Mouse (Mus musculus): ENCODE data around the gene Csrp2. TPM values are rescaled to one million over a fixed set of nuclear protein-coding genes. Genes with fewer than 3 reads are reported as not detected.

Gene Csrp2
- total and polyA plus RNA-seq, 2 experiments from 2014 or later = 193 to 375 TPM

DNA sequence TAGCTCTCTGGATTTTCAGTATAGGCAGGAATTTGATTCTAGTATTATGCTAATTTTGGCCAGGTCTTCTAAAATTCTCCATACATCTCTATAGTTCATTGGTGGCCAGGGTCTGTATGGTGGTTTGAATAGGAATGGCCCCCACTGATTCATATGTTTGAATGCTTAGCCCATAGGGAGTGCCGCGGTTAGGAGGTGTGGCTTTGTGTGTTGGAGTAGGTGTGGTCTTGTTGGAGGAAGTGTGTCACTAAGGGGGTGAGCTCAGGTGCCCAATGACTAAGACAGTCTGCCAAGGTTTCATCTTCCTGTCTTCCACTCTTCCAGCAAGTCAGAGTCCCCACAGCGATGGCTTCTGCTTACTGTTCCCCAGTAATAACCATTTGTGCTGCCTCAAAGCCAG lies 15.7 kb upstream of the Csrp2 start:
- H3K9ac ChIP-seq (replicated peaks; ENCODE audit: low read depth, low read length) = no peak overlapping the region
- ATAC-seq (ENCODE audit: insufficient read depth, low read depth) (no peak), DNase-seq (ENCODE audit: low spot score) (no peak)
- H3K4me3 ChIP-seq (ENCODE audit: low read depth, low read length) = no peak overlapping the region
- no peaks in the 10 kb centered on the region for H3K27me3 ChIP-seq (ENCODE audit: control insufficient read depth, insufficient read depth, low read length)
- no peak overlapping the region for H3K27ac ChIP-seq (ENCODE audit: low read depth)
- TF ChIP-seq CTCF (IDR thresholded peaks at IDR 0.05; ENCODE audit: low read depth) = no peak
- TF ChIP-seq EP300 (IDR thresholded peaks at IDR 0.05; ENCODE audit: low read depth) = no peak
- no peaks in the 10 kb centered on the region for H3K9me3 ChIP-seq (replicated peaks; ENCODE audit: control insufficient read depth, low read length)
- H3K4me1 ChIP-seq (ENCODE audit: control insufficient read depth, insufficient read depth) = no peaks in the 10 kb centered on the region
- WGBS = 87% methylated on average over 3 of the region's 3 CpGs
- no peaks in the 10 kb centered on the region for H3K36me3 ChIP-seq (replicated peaks; ENCODE audit: control insufficient read depth, insufficient read depth, low read length)
- no peak overlapping the region for H3K4me2 ChIP-seq (ENCODE audit: low read depth, low read length)

DNA sequence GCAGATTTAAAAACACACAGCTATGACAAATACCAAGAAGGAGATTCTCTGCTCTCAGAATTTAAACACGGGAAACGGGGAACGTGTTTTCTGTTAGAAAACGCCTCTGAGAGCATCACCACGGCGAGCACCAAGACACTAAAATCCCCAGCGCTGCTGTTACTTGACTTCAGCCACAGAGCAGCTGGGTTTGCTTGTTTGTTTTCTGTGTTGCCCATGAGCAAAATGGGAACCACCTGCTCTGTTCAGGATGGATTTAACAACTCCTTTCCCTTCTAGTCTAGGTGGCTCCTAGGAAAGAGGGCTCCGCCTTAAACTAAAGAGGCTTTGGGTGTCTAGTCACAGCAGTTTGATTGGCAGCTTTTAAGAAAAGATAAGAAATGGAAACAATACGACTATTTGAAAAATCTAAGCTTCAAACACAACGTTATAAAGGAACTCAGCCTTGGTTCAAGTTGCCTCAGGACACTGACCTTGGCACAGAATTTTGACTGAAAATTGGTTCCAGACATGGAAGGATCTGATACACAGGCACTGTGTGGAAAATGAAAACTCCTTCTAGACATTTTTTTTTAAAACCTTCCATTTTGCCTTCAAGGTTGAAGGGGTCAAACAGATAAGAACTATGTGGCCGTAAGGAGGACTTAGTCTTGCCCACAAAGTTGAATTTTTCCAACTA lies 2.8 kb upstream of the Csrp2 start:
- no peak for TF ChIP-seq CTCF (IDR thresholded peaks at IDR 0.05; ENCODE audit: low read depth)
- no peak for TF ChIP-seq EP300 (IDR thresholded peaks at IDR 0.05; ENCODE audit: low read depth)
- 77% methylated on average over 11 of the region's 11 CpGs for WGBS
- no peak overlapping the region for H3K4me3 ChIP-seq (ENCODE audit: low read depth, low read length)
- H3K9ac ChIP-seq (replicated peaks; ENCODE audit: low read depth, low read length) = no peak overlapping the region
- peaks cover 14% of the 10 kb centered on the region for H3K4me1 ChIP-seq (ENCODE audit: control insufficient read depth, insufficient read depth)
- no peaks in the 10 kb centered on the region for H3K9me3 ChIP-seq (replicated peaks; ENCODE audit: control insufficient read depth, low read length)
- DNase-seq (ENCODE audit: low spot score) (no peak), ATAC-seq (ENCODE audit: insufficient read depth, low read depth) (no peak)
- H3K27ac ChIP-seq (ENCODE audit: low read depth) = no peak overlapping the region
- no peaks in the 10 kb centered on the region for H3K27me3 ChIP-seq (ENCODE audit: control insufficient read depth, insufficient read depth, low read length)
- no peaks in the 10 kb centered on the region for H3K36me3 ChIP-seq (replicated peaks; ENCODE audit: control insufficient read depth, insufficient read depth, low read length)
- no peak overlapping the region for H3K4me2 ChIP-seq (ENCODE audit: low read depth, low read length)

DNA sequence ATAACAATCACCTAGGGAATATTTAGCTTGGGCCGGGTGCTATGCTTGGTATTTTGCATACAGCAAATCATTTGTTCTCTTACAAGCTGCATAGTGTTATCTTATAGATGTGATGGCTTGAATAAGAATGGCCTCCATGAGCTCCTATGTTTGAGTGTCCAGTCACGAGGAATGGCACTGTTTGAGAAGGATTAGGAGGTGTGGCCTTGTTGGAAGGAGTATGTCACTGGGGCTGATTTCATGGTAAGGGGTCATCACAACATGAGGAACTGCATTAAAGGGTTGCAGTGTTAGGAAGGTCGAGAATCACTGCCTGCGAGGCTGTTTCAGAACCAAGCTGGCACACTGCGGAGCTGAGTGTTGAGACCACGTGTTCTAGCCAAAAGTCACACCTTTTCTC lies 2.1 kb upstream of the Csrp2 start:
- ATAC-seq (ENCODE audit: insufficient read depth, low read depth) = no peak

DNA sequence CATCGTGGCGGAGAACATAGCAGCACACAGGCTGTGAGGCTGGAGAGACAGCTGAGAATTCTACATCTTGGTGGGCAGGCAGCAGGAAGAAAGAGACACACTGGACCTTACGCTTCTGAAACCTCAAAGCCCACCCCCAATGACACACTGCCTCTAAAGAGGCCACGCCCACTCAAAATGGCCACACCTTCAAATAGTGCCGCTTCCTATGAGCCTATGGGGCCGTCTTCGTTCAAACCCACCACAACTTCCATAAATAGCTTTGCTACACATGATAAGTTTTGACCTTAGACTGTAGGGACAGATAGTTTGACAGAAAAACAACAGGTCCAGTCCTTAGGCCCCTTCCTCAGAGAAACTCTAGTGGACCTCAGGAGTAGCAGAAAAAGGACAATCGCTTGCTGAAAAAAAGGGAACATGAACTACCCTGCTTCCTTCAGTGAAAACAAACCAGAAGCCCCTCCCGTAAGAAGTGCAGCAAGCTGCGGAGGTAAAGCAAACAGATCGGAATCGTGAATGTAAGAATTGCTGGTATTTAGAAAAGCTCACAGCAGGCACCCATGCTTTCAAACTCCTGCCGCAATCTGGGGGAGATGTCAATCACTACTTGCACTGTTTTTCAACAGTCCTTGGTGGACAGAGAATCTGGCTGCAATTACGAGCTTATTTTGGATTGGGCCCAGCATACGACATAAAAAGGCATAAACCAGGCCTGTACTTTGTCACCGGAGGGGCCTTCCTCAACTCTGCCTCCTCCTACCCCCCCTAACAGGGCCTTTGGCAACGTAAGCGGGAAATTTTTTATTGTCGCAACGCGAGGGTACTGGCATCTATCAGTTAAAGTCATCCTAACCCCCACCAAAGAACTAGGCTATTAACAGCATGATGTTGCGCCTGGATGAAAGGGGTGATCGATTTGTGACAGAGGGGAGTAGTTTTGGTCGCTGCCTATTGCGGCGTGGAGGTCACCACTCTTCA lies 886 bp upstream of the Csrp2 start:
- WGBS = 16% methylated on average over 26 of the region's 26 CpGs
- ATAC-seq (ENCODE audit: insufficient read depth, low read depth) (0 out of 2 replicates have a peak, but pooled peaks have one; percentile 5), DNase-seq (ENCODE audit: low spot score) (peak; percentile 62)

More for the DNA sequence above, 2.1 kb upstream of the Csrp2 start:
- no peak for TF ChIP-seq CTCF (IDR thresholded peaks at IDR 0.05; ENCODE audit: low read depth)
- no peak for TF ChIP-seq EP300 (IDR thresholded peaks at IDR 0.05; ENCODE audit: low read depth)
- Histone ChIP-seq H3K4me3 (ENCODE audit: low read depth, low read length) (no peak overlapping the region), H3K9me3 (replicated peaks; ENCODE audit: control insufficient read depth, low read length) (no peaks in the 10 kb centered on the region), H3K27ac (ENCODE audit: low read depth) (no peak overlapping the region), H3K27me3 (ENCODE audit: control insufficient read depth, insufficient read depth, low read length) (no peaks in the 10 kb centered on the region), H3K9ac (replicated peaks; ENCODE audit: low read depth, low read length) (no peak overlapping the region), H3K36me3 (replicated peaks; ENCODE audit: control insufficient read depth, insufficient read depth, low read length) (no peaks in the 10 kb centered on the region), H3K4me1 (ENCODE audit: control insufficient read depth, insufficient read depth) (peaks cover 20% of the 10 kb centered on the region), H3K4me2 (ENCODE audit: low read depth, low read length) (no peak overlapping the region)
- no peak for DNase-seq (ENCODE audit: low spot score)
- 92% methylated on average over 6 of the region's 6 CpGs for WGBS

DNA sequence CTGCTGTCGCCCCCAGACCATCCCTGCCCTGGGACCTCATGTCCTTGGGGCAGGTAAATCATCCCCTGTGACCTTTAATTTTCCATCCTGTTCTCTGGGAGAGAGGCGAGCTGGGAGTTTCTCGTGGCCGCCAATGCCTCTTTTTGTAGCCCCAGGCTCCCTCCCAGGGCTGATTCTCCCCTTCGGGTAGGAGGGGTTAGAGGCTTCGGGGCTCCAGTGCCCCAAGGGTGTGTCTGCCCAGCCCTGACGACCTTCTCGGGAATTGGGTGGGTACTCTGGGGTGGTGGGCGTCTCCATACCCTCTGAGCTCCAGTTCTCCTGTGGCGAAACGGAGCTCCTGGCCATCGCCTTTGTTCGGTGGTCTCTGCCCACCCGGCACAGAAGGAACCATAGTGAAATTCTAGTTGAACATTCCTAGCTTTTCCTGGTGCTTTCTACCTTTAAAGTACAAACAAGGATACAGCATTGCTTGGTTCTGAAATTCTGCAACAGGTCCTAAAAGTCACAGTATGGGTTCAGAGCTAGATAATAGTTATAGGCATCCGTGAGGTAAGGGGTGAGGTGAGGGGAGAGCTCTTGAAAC lies 870 bp downstream of the Csrp2 start:
- Histone ChIP-seq H3K4me2 (ENCODE audit: low read depth, low read length) (peak overlapping the region; percentile 96), H3K27me3 (ENCODE audit: control insufficient read depth, insufficient read depth, low read length) (no peaks in the 10 kb centered on the region), H3K4me3 (ENCODE audit: low read depth, low read length) (peak overlapping the region; percentile 82), H3K27ac (ENCODE audit: low read depth) (peak overlapping the region; percentile 92), H3K9me3 (replicated peaks; ENCODE audit: control insufficient read depth, low read length) (no peaks in the 10 kb centered on the region), H3K4me1 (ENCODE audit: control insufficient read depth, insufficient read depth) (peaks cover 35% of the 10 kb centered on the region), H3K9ac (replicated peaks; ENCODE audit: low read depth, low read length) (peak overlapping the region; percentile 89), H3K36me3 (replicated peaks; ENCODE audit: control insufficient read depth, insufficient read depth, low read length) (no peaks in the 10 kb centered on the region)
- DNase-seq (ENCODE audit: low spot score) (no peak), ATAC-seq (ENCODE audit: insufficient read depth, low read depth) (peak; percentile 20)
- WGBS = under 1% methylated on average over 15 of the region's 15 CpGs
- TF ChIP-seq CTCF (IDR thresholded peaks at IDR 0.05; ENCODE audit: low read depth) (no peak), EP300 (IDR thresholded peaks at IDR 0.05; ENCODE audit: low read depth) (no peak)

More for the DNA sequence above, 886 bp upstream of the Csrp2 start:
- H3K9me3 ChIP-seq (replicated peaks; ENCODE audit: control insufficient read depth, low read length) = no peaks in the 10 kb centered on the region
- no peaks in the 10 kb centered on the region for H3K36me3 ChIP-seq (replicated peaks; ENCODE audit: control insufficient read depth, insufficient read depth, low read length)
- H3K4me2 ChIP-seq (ENCODE audit: low read depth, low read length) = peak overlapping the region; percentile 96
- no peak for TF ChIP-seq CTCF (IDR thresholded peaks at IDR 0.05; ENCODE audit: low read depth)
- no peak for TF ChIP-seq EP300 (IDR thresholded peaks at IDR 0.05; ENCODE audit: low read depth)
- H3K4me1 ChIP-seq (ENCODE audit: control insufficient read depth, insufficient read depth) = peaks cover 27% of the 10 kb centered on the region
- H3K27me3 ChIP-seq (ENCODE audit: control insufficient read depth, insufficient read depth, low read length) = no peaks in the 10 kb centered on the region
- peak overlapping the region; percentile 92 for H3K27ac ChIP-seq (ENCODE audit: low read depth)
- H3K4me3 ChIP-seq (ENCODE audit: low read depth, low read length) = peak overlapping the region; percentile 82
- H3K9ac ChIP-seq (replicated peaks; ENCODE audit: low read depth, low read length) = peak overlapping the region; percentile 89
